Mouse (Mus musculus): ENCODE data around the gene Slc39a7.
"Not testable (repeated sequence)": the region's sequence is repeated elsewhere in the genome, so short reads cannot be mapped to it uniquely, and the experiment has no call there.

Gene Slc39a7

DNA sequence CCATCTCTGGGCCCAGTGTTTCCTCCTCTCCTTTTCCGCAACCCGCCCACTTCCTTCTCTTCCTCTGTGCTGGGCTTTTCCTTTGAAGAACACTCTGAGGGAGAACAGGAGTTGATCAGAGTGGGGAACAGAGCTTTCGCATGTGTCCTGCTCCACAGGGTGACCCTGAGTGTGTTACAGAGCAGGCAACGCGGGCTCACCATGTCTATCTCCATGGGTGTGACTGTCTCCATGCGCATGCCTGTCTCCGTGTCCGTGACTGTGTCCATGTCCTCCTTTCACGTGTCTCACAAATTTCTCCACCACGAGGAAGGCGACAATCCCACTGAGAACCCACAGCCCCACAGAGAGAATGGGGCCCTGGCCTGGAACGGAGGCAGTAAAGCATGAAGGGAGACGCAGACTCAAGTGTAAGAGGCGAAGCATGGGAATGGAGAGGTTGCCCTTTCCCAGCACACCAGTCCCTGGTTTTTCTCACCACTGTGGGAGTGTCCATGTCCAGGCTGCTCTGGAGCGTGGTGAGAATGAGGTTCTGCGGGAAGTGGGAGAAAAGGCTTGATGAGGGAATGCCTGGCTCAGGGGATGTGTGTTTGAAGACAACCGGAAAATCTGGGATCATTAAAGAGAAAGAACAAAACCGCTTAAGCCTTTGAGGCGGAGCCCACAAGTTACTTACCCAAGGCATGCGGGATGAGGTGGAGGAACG lies 1.4 kb downstream of the Slc39a7 start:
- no peak for DNase-seq

DNA sequence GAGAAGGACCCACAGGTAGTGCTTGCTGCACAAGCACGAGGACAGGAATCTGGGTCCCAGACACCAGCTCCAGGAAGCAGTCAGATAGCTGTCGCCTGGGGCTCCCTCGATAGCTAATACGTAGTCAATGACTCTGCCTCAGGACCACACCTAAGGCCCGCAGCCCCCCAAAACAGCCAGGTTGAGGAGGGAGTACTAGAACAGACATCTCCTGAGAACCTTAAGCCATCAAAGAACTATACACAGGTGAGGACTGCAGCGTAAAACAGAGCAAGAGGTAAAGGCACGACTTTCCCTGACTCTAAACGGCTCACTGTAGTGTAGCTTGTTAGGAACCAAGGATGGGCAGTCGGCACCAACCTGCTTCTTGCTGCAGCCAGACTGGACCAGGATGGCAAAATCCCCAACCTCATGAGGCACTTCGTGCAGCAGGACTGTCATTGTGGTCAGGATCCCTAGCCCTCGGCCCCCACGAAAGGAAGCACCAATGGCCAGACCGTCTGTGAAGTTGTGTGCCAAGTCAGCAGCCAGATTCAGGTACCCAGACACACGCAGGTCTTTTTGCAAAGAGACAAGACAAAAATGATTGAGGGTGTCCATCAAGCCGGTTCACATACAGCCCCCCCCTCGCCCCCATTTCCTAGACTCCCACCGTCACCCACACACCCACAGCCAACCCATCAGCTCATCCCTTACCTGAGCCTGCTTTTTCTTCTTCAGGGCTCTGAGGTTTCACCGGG lies 2.2 kb downstream of the Slc39a7 start:
- peak; percentile 15 for DNase-seq

DNA sequence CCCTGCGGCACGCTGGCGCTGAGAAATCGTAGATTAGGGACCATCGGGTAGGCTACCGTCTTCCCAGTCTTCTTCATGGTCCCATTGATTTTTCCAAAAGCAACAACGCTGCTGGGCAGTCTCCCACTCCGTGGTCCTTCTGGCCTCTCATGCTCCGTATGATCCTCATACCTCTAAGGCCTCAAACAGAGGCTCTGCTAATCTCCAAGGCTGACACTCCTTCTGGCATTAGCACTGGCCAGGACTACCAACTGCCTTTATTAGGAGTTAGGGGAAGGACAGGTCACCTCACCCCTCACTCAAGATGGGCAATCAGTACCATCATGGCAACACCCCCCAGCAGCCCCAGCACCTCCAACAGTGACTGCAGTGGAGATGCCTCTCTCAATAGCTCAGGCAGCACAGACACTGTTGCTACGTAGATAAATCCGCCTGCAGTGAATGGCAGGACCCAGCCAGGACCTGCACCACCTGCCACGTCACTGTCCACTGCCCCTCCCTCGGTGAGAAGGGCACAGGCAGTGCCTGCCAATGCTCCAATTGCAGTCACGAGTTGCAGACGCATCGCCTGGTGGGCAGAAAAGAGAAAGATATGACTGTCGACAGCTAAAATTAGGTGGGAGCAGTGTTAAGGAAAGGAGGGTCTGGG lies 2.9 kb downstream of the Slc39a7 start:
- peak; percentile 24 for DNase-seq

DNA sequence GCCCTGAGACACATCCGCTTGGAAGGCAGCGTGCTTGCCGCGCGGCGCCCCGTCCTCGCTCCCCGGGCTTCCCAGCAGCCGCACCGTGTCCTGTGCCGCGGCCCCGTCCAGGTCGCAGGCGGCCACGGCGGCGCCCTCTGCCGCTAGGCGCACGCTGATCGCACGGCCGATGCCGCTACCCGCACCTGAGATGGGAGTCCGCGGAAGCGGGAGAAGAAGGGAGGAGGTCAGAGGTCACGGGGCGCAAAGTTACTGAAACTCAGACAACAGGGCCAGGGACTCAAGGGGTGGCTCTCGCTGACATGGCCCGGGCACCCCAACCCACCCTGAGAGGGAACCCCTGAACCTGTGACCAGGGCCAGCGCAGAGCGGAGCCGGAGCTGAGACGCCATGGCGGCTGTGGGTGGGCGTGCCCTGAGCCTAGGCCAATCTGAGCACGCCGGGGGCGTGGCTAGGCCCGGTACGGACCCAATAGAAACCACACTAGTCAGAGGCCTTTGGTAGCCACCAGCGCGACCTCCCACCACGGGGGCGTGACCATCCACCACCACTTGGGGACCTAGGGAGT lies 3.7 kb downstream of the Slc39a7 start, which contains the start of gene H2-Ke6:
H2-Ke6 (minus strand) TSS at position 405 of the 568 bp plus-strand sequence.
- DNase-seq = peak; percentile 95

DNA sequence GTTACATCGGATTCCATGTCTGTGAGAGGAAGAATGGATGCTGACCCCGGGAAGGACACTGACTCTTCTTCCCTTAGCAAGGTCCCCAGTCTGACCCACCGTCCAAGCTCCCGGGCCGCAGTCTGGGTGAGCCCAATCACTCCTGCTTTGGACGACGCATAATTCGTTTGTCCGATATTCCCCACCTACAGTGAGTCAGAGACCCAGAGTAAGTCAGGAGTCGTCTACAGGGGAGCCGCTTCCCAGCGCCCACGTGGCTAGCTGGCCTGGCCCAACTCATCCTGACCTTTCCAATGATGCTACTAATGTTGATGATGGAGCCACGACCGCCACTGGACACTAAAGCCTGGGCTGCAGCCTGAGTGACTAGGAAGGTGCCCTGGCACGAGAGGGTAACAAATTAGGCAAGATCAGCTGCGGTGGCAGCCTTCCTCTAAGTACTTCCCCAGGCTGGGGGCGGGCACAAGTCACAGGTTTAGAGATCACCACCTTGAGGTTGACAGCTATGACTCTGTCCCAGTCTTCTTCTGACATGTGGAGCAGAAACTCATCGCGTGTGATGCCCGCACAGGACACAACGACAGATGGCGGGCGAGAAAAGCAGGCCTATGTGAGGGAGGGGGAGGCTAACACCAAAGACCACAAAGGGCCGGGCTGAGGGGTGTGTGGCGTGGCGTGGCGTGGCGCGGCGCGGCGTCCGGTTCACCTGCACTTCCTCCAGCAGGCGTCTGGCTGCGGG lies 4.4 kb downstream of the Slc39a7 start:
- DNase-seq = peak; percentile 76

DNA sequence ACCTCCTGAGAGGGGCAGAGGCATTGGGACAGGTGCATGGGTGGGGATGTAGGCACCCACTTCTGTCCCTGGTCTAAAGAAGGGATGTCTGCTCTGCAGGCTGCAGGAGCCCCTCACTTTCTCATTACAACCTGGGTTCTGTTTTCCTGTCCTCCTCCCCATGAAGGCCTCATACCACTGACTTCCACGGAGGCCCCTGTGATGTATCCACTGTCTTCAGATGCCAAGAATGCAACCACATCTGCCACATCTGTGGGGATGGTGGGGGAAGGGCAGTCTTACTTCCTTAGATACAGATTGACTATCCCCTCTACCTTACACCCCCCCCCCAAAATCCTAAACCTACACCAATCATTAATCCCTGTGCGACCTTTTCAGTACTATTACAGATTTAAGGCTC lies 5.3 kb downstream of the Slc39a7 start:
- DNase-seq = no peak

DNA sequence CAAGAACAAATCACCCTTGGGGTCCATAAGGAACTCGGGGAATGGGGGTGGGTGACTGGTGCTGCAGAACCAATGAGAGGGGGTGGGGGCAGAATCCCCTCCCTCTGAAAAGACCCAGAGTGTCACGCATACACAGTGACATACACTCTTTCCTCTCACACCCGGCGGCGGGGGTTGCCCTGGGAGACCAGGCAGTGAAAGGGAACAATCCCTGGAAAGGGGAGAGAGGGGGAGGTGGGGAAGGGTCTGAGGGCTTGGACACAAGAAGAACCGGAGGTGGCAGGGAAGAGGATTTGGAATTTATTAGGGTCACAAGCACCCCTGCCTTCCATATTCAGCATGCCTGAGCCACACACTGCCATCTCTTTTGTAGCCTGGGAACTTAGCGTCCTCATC lies 5.7 kb downstream of the Slc39a7 start:
- no peak for DNase-seq

DNA sequence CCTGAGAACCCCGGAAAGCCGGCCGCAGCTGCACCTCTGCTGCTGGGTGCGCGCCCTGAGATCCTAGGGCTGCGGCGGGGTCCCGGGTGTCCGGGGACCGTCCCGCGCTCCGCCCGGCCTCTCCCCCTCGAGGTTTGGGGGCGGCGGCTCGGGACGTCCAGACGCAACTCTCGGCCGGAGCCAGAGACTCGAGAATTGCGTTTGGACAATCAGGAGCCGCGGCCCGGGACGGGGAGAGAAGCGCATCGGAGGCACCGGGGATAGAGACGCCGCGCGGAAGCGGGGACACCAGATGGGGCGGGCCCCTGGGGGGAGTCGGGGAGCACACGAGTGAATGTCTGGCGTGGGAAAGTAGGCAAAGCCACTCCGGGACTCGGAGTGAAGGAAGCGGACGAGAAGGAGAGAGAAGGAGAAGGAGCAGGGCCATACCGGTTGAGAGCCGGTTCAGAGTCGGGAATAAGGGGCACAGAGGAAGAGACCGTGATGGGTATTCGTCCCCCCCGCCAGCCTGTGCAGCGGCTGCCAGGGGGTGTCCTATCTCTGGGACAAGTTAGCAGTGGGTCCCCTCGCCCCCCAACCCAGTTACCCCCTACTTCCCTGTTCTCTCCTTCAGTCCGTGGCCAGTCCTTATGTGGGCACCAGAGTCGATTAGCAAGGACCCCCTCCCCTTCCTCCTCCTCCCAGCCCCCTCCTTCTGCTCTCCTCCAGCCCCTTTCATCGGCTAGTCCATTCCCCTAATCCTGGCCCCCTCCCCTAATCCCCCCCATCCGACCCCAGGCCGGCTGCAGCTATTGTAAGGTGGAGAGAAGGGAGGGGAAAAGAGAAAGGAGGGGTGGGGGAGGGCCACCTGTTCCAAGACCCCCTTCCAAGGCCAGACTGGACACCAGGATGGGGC lies 6.4 kb downstream of the Slc39a7 start:
- DNase-seq = no peak

DNA sequence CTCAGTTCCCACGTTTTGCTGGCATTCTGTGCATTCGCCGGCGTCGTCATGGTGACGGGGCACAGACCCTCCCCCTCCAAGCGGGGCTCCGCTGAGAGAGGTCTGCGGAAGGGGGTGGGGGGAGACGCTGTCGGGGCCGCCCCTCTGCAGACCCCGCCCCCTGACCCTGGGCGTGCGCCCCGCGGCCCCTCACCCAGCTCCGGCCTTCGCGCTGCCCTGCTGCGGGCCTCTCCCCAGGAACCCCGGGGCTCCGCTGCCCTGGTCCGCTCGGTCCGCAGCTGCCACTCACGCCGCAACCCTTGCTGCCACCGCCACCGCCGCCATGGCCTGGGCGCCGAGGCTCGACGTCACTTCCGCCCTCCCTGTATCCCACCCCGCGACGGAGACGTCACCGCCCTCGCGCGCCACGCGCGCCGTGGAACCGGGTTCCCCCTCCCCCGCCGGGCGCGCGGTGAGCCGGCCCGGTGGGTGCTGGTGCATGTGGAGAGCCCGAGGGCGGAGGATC lies 7.1 kb downstream of the Slc39a7 start, which contains the start of gene Ring1:
Ring1 (minus strand) TSS at position 364 of the 505 bp plus-strand sequence.
- DNase-seq = peak; percentile 93

DNA sequence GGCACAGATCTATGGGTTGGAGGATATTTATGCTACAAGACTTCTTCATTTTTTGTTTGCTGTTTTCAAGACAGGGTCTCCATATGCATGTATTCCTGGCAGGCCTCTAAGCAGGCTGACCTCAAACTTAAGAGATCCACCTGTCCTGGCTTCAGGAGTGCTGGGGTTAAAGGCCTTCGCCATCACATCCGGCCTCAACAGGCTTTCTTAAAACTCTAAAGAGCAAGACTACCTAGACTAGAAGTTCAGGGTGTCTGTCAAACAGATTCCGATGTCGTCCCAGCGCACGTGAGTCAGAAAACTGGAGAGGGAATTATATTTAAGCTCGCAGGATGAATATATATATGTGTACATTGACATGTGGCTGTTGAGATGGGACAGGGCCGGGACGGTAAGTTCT lies 7.8 kb downstream of the Slc39a7 start:
- DNase-seq = no peak

DNA sequence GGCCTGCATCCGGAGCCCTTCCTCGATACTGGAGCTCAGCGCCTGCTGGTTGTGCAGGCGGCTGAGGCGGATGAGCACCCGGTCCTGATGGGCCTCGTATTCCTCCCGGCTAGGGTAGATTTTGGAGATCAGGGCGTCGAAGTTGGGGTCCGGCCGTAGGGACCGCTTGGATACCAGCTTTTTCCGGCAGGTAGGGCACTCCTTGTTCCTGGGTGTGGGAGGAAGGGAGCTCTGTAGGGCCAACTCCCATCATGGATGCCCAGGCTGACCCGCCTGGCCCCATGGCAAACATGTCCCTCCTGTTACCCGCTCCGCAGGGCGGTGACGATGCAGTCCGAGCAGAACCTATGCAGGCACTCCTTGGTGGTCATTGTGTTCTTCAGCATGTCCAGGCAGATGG lies 8.5 kb downstream of the Slc39a7 start:
- DNase-seq = no peak

DNA sequence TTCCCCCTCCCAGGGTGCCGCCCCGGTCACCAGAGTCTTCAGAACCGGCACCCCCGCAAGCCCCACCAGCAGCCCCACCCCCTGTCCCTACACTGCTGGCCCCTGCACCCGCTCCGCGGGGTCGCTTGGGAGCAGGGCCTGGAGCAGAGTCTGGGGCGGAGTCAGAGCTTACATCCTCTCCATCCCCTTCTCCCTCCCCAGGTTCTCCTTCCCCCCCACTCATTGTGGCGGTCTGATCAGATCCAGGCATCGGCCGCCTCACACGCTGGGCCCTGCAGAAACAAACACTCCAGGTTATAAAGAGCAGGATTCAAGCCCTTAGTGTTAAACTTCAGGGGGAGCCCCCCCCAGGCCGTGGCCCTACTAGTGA lies 9.1 kb downstream of the Slc39a7 start:
- DNase-seq = no peak

DNA sequence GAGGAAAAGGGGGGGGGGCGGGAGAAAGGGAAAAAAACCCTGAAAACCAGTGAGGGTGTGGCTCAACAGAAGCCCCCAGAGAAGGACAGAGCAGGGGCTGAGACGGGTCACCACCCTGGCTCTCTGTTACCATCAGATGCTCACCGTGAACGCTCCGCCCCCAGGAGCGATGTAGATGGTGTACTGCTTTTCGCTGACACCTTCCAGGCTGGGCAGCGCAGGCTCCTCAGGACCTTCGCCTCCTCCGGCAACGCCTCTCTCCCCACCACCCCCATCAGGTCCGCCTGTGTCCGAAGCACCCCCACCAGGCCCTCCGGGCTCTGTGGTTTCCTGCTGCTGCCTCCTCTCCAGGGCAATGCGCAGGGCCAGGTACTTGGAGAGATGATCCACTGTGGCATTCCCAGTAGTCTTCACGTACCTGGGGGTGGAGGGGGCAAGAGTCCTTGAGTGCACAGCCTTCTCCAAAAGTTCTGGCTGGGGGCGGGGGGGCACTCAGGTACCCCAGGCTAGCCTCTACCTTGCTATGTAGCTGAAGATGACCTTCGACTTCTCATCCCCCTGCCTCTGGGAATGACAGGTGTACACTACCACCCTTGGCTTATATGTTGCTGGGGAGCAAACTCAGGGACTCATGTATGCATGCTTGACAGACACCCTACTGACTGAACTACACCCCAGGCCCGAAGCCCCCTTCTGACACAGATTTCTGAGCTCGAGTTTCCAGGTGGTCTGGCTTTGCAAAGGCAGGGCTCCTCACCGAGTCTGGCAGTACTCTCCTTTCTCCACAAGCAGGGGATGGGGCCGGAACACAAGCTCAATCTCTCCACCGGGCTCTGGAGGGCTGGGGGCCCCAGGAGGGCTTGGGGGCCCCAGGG lies 9.7 kb downstream of the Slc39a7 start:
- DNase-seq = no peak

DNA sequence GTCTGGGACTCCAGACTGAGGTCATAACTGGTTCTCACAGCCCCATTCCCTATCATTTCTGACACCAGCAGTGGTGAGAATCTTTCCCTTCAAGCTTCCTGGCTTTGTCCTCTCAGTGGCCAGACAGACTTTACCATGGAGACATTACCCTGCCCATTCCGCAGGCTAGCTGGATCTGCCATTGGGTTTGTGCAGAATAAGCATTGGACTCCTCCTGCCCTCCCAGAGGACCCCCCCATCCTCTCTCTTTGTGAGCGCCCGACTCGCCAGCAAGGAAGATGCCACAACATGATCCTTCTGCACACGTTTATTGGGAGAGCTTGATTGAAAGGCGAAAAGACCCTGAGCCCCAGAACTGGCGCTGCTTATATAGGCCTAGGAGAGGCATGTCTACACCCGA lies 18.0 kb downstream of the Slc39a7 start:
- no peak for DNase-seq

DNA sequence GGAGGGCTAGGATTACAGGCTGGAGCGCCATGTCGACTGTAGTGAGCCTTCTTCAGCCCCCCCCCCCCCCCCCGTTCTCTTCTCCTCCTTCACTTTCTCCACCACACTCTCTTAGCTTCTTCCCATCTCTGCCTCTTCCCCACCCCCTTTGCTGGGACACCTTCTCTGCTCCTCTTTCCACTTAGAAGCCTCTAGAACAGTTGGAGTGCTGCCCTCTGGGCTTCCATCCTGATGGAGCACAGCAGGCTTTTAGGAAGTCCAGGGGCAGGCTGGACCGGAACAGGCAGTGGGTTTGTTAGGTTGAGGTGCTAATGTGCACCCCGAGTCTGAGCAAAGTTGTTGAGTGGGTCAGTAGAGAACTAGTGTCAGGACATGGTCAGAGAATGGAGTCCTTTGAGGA lies 21.3 kb downstream of the Slc39a7 start:
- DNase-seq = no peak

DNA sequence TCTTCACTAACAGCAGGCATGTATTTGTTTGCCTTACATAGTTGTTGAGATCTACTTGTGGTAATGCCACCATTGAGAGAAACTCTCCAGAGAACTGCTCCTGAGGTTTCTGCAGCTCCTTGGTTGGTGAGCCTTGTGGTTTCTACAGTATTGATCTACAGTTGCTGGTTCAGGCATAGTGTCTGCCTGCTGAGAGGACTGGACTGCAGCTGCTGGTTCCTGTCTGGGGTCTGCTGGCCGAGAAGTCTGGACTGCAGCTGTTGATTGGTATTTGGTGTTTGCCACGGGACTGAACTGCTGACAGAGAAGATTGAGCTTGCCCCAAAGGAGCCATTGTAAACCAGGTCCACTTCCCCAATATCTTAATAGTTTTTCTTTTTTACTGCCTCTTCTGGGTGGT lies 24.9 kb downstream of the Slc39a7 start:
- DNase-seq = no peak

DNA sequence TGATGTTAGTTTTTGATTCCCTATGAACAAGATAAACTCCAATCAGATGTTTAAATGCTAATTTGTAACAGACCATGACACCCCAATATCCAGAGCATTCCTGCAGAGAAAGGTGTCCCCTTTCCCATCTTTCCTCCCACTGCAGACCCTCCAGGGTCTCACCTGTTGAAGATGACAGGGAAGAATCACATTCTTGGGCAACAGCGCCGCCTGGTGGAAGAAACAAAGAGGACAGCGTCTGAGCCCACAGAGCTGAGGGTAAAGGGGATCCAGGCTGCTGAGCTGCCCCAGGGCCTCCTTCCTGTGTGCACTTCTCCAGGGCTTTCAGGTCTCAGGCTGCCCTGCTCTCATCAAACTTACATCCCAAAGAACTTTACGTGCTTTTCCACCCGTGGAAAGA lies 28.1 kb downstream of the Slc39a7 start:
- peak; percentile 81 for DNase-seq

DNA sequence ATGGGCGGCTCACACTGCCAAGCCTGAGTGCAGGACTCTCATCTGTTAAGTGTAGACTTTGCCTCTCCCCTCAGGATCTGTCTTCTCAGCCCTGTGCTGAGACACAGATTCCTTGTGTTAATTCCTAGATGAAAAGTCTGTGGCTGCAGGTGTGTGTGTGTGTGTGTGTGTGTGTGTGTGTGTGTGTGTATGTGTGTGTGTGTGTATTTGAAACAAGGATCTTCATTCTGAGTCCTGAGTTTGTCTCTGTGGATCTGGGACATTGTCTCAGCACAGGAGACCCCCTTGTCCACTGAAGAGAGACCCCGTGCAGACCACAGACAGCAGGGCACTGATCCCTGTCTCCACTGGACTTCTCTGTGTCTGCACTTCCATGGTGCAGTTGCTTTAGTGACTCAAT lies 30.7 kb downstream of the Slc39a7 start:
- DNase-seq = not testable (repeated sequence)

DNA sequence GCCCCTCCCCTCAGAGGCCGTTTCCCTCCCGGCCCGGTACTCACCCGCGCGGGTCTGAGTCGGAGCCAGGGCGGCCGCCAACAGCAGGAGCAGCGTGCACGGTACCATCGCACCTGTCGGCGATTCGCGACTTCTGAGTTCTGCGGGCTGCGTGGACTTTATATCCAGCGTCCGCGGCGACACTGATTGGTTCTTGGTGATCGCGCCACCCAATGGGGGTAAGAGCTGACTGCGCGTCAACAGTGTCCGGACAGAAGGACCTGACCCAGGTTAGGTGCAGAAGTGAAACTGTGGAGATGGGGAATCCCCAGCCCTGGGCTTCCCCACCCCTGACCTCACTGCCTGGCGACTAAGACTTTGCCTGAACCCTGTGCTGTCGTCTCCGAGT lies 31.3 kb downstream of the Slc39a7 start, which contains the start of gene H2-K1:
H2-K1 (minus strand) TSS at position 198 of the 388 bp plus-strand sequence.
- peak; percentile 80 for DNase-seq
